Mouse (Mus musculus): ENCODE results near the gene Kbtbd8.
A peak's percentile ranks its signal among the peaks of the same experiment; 100 is the strongest.

Kbtbd8 gene

GRCm38 (mm10) chr6:95116946-95117345 lies at the start of gene Kbtbd8:
Gene Kbtbd8 (plus strand): TSS chr6:95117240.
- DNase-seq (ENCODE audit: extremely low spot score): no peak

- no peak for DNase-seq (ENCODE audit: extremely low spot score)
Measured at GRCm38 (mm10) chr6:95069753-95070152, 47.3 kb upstream of the Kbtbd8 start.

DNA sequence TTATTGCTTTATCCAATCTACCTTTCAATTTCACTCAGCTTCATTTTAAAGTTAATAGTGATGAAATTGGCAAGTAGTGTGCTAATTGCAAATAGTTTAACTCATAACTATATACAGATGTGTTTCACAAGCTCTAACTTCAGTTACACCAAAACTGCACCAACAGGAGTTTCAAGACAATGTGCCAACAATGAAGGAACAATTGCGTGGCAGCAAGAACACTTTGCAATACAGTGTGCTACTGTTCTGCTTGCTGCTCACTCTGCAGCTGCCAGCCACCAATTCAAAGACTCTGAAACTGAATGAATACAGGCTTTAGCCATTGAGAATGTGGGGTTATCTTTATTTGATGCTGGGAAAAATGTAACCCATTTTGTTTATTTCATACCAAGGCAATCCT lies 31.8 kb upstream of the Kbtbd8 start:
- DNase-seq (ENCODE audit: extremely low spot score): no peak

DNA sequence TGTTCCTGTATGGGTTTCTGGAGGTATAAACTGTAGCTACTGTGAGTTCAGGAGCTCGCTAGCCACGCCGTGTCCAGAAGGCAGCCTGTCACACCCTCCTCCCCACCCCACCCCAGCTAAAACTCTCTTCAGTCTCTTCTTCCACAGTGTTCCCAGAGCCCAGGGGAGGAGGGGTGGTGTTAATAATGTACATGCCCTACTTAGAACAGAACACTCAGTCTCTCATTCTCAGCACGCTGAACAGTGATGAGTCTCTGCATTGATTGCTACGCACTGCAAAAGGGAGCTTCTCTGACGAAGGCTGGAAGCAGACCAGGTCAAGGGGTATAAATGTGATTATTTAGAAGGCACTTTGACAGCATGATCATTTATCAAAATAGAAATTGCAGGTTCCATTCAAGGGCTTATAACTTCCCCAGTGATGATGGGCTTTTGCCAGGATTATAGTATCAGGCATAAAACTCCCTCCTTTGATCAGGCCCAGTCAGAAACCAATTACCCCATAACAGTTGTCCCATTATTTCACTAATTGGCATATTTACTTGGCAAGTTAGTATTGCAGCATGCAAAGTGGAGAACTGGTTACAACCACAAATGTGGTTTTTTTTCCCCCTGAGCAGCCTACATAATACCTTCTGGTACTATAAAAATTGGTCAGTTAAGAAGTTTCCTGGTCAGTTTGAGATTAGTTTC lies 29.7 kb upstream of the Kbtbd8 start:
- DNase-seq (ENCODE audit: extremely low spot score): no peak

DNA sequence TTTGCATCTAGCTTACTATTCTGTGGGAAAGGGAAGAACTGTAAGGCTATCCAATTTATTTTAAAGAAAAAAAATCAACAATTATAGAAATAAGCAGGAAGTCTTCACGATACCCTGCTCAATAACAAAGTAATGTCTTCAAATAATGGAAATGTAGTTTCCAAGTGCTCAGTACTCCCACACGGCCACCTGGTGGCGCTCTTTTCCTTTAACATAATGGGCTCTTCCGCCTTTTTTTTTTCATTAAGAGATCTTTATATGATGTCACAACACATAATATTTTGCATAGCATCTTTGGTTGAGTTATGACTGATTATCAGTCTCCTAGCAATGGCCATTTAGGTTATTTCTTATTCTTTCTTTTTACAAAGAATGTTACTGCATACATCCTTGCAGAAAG lies 29.0 kb upstream of the Kbtbd8 start:
- DNase-seq (ENCODE audit: extremely low spot score): no peak

DNA sequence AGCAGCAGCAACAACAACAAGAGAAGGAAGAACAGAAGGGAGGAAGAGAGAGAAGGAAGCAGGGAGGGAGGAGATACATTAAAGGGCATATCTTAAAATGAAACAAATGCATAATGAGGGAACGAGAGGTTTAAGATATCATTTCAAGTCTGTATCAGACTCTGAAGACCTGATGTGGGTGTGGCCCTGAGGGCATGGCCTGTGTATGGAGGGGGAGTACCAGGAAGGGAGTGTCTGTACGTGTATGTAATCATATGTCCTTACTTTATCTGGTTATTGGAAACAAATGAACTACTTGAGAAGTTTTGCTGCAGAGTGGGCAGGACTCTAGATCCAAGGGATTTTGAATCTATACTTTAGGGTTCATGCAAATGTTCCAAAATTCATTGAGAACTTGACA lies 22.3 kb upstream of the Kbtbd8 start:
- no peak for DNase-seq (ENCODE audit: extremely low spot score)

- DNase-seq (ENCODE audit: extremely low spot score): peak; percentile 84
Measured at GRCm38 (mm10) chr6:95098366-95099109, 18.5 kb upstream of the Kbtbd8 start.

DNA sequence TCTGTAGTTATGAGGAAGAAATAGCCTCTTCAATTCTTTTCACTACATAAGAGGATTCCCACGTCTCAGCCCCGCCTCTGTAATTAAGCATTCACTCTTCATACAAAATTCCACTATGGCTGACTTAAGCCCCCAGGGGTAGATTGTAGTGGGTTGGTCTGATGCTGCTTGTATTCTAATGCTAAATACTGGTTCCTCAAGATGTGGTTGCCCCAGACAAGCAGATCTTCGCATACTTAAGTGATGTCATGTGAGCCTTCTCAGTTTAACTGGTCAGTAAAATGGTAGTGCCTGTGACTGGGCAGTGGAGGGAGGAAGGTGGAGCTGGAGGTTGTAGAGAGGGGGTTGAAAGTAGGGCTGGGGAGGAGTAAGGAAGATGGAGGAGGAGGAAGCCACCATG lies 13.3 kb upstream of the Kbtbd8 start:
- no peak for DNase-seq (ENCODE audit: extremely low spot score)

GRCm38 (mm10) chr6:95108437-95108836 lies 8.6 kb upstream of the Kbtbd8 start:
- DNase-seq (ENCODE audit: extremely low spot score): no peak

DNA sequence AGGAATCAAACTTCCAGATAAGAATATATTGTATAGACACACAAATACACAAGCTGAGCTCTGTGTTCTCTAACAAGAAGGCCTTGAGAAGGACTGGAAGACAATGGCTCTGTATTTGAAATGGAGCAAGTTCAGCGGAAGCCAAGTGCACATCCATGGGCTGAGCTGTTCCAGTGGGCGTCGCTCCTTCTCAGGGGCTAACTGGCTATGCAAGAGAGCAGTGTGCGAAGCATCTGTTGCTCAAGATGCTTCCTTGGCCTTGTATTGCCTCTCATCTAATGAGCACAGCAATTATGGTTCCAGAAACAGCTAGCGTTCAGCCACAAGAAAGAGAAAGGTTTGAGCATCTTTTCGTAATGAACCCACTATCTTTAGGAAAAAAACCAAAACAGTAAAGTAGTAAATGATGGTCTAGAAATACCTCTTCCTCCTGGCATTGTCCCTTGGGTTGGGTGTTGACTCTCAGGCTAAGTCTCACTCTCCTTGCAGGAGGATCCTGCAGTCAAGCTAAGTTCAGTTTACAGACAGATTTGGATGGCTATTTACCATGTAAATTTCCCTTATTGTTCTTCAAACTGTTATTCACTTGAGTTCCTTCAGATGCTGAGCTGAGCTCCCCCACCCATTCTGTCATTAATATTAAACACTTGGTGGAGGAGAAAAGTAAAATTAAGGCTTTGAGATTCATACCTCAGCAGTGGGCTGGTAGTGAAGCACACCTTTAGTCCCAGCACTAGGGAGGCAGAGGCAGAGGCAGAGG lies 7.2 kb upstream of the Kbtbd8 start:
- DNase-seq (ENCODE audit: extremely low spot score): no peak

- DNase-seq (ENCODE audit: extremely low spot score): no peak
Measured at GRCm38 (mm10) chr6:95112015-95112414, 5.0 kb upstream of the Kbtbd8 start.

DNA sequence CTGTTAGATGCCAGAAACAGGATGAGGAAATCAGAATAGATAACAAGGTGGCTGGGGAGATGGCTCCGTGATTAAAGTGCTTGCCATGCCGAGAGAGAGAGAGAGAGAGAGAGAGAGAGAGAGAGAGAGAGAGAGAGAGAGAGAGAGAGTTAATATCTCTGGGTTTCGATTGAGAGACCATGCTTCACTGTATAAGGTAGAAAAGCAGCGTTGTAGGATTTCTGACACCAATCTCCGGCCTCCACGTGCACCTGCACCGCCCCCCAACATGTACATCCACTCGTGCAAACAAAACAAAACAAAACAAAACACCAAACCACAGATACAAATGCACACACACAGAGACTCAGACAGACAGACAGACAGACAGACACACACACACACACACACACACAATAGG lies 527 bp upstream of the Kbtbd8 start:
- no peak for DNase-seq (ENCODE audit: extremely low spot score)

GRCm38 (mm10) chr6:95117614-95118541 lies 838 bp downstream of the Kbtbd8 start:
- peak; percentile 95 for DNase-seq (ENCODE audit: extremely low spot score)

- no peak for DNase-seq (ENCODE audit: extremely low spot score)
Measured at GRCm38 (mm10) chr6:95119389-95119788, 2.3 kb downstream of the Kbtbd8 start.

DNA sequence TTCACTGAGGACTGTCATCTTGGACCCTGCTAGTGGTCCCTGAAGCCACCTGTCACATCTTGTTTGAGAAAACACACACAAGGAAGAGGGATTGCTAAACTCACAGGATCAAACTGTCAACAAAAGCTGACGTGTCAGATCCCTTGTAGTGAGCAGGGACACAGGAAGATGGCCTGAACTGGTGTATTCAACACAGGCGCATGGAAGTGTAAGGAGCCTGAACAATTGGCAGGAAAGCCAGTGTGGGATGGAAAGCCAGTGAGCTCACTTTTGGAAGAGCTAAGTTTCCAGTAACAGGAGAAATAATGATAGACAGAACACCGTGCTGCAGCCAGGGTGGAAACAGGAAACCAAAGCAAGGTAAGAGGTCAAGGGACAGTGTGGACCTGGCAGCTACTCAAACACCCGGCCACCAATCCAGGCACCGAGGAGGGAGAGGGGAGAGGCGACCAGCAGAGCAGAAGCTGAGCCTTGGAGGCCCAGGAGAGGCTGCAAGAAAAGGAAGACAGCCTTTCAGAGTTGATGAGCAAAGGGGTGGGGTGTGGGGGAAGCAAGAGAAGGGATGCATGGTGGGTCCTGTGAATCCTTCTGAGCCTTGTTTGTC lies 33.0 kb downstream of the Kbtbd8 start:
- no peak for DNase-seq (ENCODE audit: extremely low spot score)

- no peak for DNase-seq (ENCODE audit: extremely low spot score)
Measured at GRCm38 (mm10) chr6:95150885-95151284, 33.8 kb downstream of the Kbtbd8 start.

- no peak for DNase-seq (ENCODE audit: extremely low spot score)
Measured at GRCm38 (mm10) chr6:95151563-95151962, 34.5 kb downstream of the Kbtbd8 start.

DNA sequence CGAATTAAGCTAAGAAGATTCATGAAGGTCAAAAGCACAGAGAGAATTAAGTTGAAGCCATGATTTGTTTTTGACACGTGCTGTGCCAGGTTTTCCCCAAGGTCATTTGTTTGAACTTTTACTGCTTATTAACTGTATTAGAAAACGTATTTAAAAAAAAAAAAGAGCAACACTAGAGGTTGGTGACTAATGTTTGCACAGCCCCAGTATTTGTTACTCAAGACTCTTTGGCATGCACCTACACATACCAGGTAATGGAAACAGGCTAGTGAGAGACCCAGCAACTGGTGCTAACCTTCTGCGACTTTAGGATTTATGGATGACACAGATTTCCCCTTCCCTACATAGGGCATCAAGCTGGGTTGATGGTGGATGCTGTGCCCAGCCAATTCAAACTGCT lies 46.9 kb downstream of the Kbtbd8 start:
- no peak for DNase-seq (ENCODE audit: extremely low spot score)

DNA sequence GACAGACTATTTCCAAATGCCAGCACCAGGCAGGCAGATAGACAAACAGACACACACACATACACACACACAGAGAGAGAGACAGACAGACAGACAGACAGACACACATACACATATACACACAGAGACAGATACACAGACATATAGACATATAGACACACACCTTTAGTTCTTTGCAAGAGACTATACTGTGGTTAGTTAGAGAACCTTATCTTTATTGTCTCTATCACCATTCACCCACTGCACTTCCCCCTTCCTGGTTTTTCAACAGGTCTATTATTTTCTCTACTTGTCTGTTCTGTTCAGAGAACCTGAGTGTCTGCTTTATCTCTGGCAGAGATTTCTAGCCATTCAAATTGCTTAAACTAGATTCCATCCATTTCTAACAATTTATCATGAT lies 48.6 kb downstream of the Kbtbd8 start:
- DNase-seq (ENCODE audit: extremely low spot score): no peak

DNA sequence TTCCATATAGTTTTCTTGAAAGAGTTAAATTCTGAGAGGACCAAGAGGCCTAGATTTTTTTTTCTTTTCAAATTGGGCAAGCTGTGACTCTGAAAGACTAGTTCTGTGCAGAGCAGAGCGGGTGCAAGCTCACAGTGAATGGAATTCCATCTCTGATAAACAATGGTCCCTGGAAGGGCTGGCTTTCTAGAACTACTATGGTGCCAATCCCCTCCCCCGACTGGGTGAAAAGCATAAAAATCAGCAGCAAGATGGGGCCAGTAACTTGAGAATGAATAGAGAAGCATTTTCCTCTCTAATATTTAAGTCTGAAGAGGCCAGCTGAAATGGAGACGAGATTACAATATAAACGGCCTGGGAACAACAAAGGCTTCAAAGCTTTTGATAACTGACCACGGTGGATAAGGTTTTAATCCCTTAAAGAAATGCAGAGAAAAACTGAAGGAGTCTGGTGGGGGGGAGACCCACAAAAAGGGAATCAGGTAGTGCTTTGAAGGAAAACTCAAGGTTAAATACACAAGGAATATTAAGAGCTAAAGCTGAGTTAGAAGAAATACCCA lies 50.7 kb downstream of the Kbtbd8 start:
- peak; percentile 17 for DNase-seq (ENCODE audit: extremely low spot score)

DNA sequence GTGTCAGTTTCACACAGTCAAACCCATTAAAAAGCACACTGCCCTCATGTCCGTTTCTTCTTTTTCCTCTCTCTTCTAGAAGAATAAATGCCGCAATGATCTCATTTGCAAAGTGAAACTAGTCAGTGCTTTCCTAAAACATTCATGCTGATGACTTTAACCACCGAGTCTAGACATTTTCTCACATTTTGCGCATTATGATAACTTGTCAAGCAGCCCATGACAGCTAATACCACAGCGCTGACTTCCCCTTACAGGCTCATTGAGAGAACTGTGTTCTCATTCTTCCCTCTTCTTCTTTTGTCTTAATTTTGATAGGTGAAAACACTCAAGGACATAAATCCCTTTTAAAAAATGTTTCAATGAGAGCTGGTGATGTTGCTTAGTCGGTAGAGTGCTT lies 52.4 kb downstream of the Kbtbd8 start:
- no peak for DNase-seq (ENCODE audit: extremely low spot score)
